Mouse (Mus musculus): ENCODE data around the gene Rnf215. TPM values are rescaled to one million over a fixed set of nuclear protein-coding genes. Genes with fewer than 3 reads are reported as not detected.

Gene Rnf215
- polyA plus RNA-seq, 1 experiment from 2014 or later = 34.8 TPM

GRCm38 (mm10) chr11:4117372-4118071, 17.5 kb upstream of the Rnf215 start:
- Histone ChIP-seq H3K4me3 (ENCODE audit: low read depth, low read length) (peak overlapping the region; percentile 57), H3K27ac (replicated peaks; ENCODE audit: low read depth, low read length) (no peak overlapping the region), H3K27me3 (replicated peaks; ENCODE audit: control insufficient read depth, insufficient read depth, low read length) (peaks cover 13% of the 10 kb centered on the region), H3K9me3 (ENCODE audit: control insufficient read depth, low read length) (no peaks in the 10 kb centered on the region), H3K4me1 (ENCODE audit: control insufficient read depth, insufficient read depth, low read length) (peaks cover 6% of the 10 kb centered on the region), H3K36me3 (ENCODE audit: control insufficient read depth, insufficient read depth, low read length) (no peaks in the 10 kb centered on the region), H3K4me2 (ENCODE audit: low read depth, low read length) (peak overlapping the region; percentile 96), H3K9ac (ENCODE audit: low read depth, low read length) (peak overlapping the region; percentile 76)
- ATAC-seq (ENCODE audit: low read depth) (no peak), DNase-seq (ENCODE audit: low spot score) (no peak)
- WGBS = 18% methylated on average over 3 of the region's 3 CpGs

GRCm38 (mm10) chr11:4118081-4118921, 16.7 kb upstream of the Rnf215 start:
- DNase-seq (ENCODE audit: low spot score) (peak; percentile 84), ATAC-seq (ENCODE audit: low read depth) (peak; percentile 48)
- H3K4me1 ChIP-seq (ENCODE audit: control insufficient read depth, insufficient read depth, low read length) = peaks cover 6% of the 10 kb centered on the region
- 3% methylated on average over 34 of the region's 41 CpGs for WGBS
- no peaks in the 10 kb centered on the region for H3K9me3 ChIP-seq (ENCODE audit: control insufficient read depth, low read length)
- peak overlapping the region; percentile 76 for H3K9ac ChIP-seq (ENCODE audit: low read depth, low read length)
- H3K27me3 ChIP-seq (replicated peaks; ENCODE audit: control insufficient read depth, insufficient read depth, low read length) = peaks cover 13% of the 10 kb centered on the region
- H3K36me3 ChIP-seq (ENCODE audit: control insufficient read depth, insufficient read depth, low read length) = no peaks in the 10 kb centered on the region
- H3K27ac ChIP-seq (replicated peaks; ENCODE audit: low read depth, low read length) = peak overlapping the region; percentile 65
- peak overlapping the region; percentile 96 for H3K4me2 ChIP-seq (ENCODE audit: low read depth, low read length)
- peak overlapping the region; percentile 57 for H3K4me3 ChIP-seq (ENCODE audit: low read depth, low read length)

- H3K36me3 ChIP-seq (ENCODE audit: control insufficient read depth, insufficient read depth, low read length) = no peaks in the 10 kb centered on the region
- no peak overlapping the region for H3K4me2 ChIP-seq (ENCODE audit: low read depth, low read length)
- no peak for DNase-seq (ENCODE audit: low spot score)
- no peak overlapping the region for H3K27ac ChIP-seq (replicated peaks; ENCODE audit: low read depth, low read length)
- H3K27me3 ChIP-seq (replicated peaks; ENCODE audit: control insufficient read depth, insufficient read depth, low read length) = peaks cover 13% of the 10 kb centered on the region
- no peak for ATAC-seq (ENCODE audit: low read depth)
- no peak overlapping the region for H3K9ac ChIP-seq (ENCODE audit: low read depth, low read length)
- H3K9me3 ChIP-seq (ENCODE audit: control insufficient read depth, low read length) = 0 out of 2 replicates have a peak, but pooled peaks cover 4% of the 10 kb centered on the region
- H3K4me3 ChIP-seq (ENCODE audit: low read depth, low read length) = no peak overlapping the region
- 78% methylated on average over 5 of the region's 5 CpGs for WGBS
- peaks cover 6% of the 10 kb centered on the region for H3K4me1 ChIP-seq (ENCODE audit: control insufficient read depth, insufficient read depth, low read length)
These were observed 15.4 kb upstream of the Rnf215 start for GRCm38 (mm10) chr11:4119635-4120034.

GRCm38 (mm10) chr11:4121691-4122090, 13.3 kb upstream of the Rnf215 start:
- Histone ChIP-seq H3K36me3 (ENCODE audit: control insufficient read depth, insufficient read depth, low read length) (no peaks in the 10 kb centered on the region), H3K27ac (replicated peaks; ENCODE audit: low read depth, low read length) (no peak overlapping the region), H3K9ac (ENCODE audit: low read depth, low read length) (no peak overlapping the region), H3K4me1 (ENCODE audit: control insufficient read depth, insufficient read depth, low read length) (peaks cover 6% of the 10 kb centered on the region), H3K27me3 (replicated peaks; ENCODE audit: control insufficient read depth, insufficient read depth, low read length) (peaks cover 13% of the 10 kb centered on the region), H3K4me2 (ENCODE audit: low read depth, low read length) (no peak overlapping the region), H3K4me3 (ENCODE audit: low read depth, low read length) (no peak overlapping the region), H3K9me3 (ENCODE audit: control insufficient read depth, low read length) (peaks cover 18% of the 10 kb centered on the region; the same call in 1 of the 2 replicates)
- no peak for ATAC-seq (ENCODE audit: low read depth)
- WGBS = 80% methylated on average over 3 of the region's 3 CpGs
- no peak for DNase-seq (ENCODE audit: low spot score)

- H3K36me3 ChIP-seq (ENCODE audit: control insufficient read depth, insufficient read depth, low read length) = no peaks in the 10 kb centered on the region
- ATAC-seq (ENCODE audit: low read depth) = no peak; the same call in 1 of the 2 replicates
- peaks cover 22% of the 10 kb centered on the region; the same call in 1 of the 2 replicates for H3K9me3 ChIP-seq (ENCODE audit: control insufficient read depth, low read length)
- H3K27ac ChIP-seq (replicated peaks; ENCODE audit: low read depth, low read length) = no peak overlapping the region
- H3K4me2 ChIP-seq (ENCODE audit: low read depth, low read length) = no peak overlapping the region
- WGBS = 76% methylated on average over 5 of the region's 5 CpGs
- H3K4me1 ChIP-seq (ENCODE audit: control insufficient read depth, insufficient read depth, low read length) = peaks cover 6% of the 10 kb centered on the region
- no peak overlapping the region for H3K9ac ChIP-seq (ENCODE audit: low read depth, low read length)
- DNase-seq (ENCODE audit: low spot score) = no peak
- H3K4me3 ChIP-seq (ENCODE audit: low read depth, low read length) = no peak overlapping the region
- peaks cover 13% of the 10 kb centered on the region for H3K27me3 ChIP-seq (replicated peaks; ENCODE audit: control insufficient read depth, insufficient read depth, low read length)
These were observed 12.8 kb upstream of the Rnf215 start for GRCm38 (mm10) chr11:4122226-4122625.

GRCm38 (mm10) chr11:4122742-4123579, 12.0 kb upstream of the Rnf215 start, which contains the start of gene Sec14l2:
Sec14l2 (minus strand) TSS chr11:4123415.
- H3K27me3 ChIP-seq (replicated peaks; ENCODE audit: control insufficient read depth, insufficient read depth, low read length) = peaks cover 8% of the 10 kb centered on the region; the same call in 1 of the 2 replicates
- H3K9ac ChIP-seq (ENCODE audit: low read depth, low read length) = no peak within 1 kb of the TSS
- no peak within 1 kb of the TSS for H3K27ac ChIP-seq (replicated peaks; ENCODE audit: low read depth, low read length)
- H3K4me3 ChIP-seq (ENCODE audit: low read depth, low read length) = no peak within 1 kb of the TSS
- peak; percentile 19; the same call in 1 of the 2 replicates for ATAC-seq (ENCODE audit: low read depth)
- no peaks in the 10 kb centered on the region for H3K36me3 ChIP-seq (ENCODE audit: control insufficient read depth, insufficient read depth, low read length)
- H3K9me3 ChIP-seq (ENCODE audit: control insufficient read depth, low read length) = peaks cover 22% of the 10 kb centered on the region; the same call in 1 of the 2 replicates
- H3K4me1 ChIP-seq (ENCODE audit: control insufficient read depth, insufficient read depth, low read length) = peaks cover 1% of the 10 kb centered on the region
- 72% methylated on average over 10 of the region's 10 CpGs for WGBS
- no peak within 1 kb of the TSS for H3K4me2 ChIP-seq (ENCODE audit: low read depth, low read length)
- DNase-seq (ENCODE audit: low spot score) = no peak

- Histone ChIP-seq H3K9me3 (ENCODE audit: control insufficient read depth, low read length) (peaks cover 22% of the 10 kb centered on the region; the same call in 1 of the 2 replicates), H3K36me3 (ENCODE audit: control insufficient read depth, insufficient read depth, low read length) (no peaks in the 10 kb centered on the region), H3K9ac (ENCODE audit: low read depth, low read length) (no peak overlapping the region), H3K4me1 (ENCODE audit: control insufficient read depth, insufficient read depth, low read length) (no peaks in the 10 kb centered on the region), H3K27me3 (replicated peaks; ENCODE audit: control insufficient read depth, insufficient read depth, low read length) (0 out of 2 replicates have a peak, but pooled peaks cover 4% of the 10 kb centered on the region), H3K4me3 (ENCODE audit: low read depth, low read length) (no peak overlapping the region), H3K4me2 (ENCODE audit: low read depth, low read length) (no peak overlapping the region), H3K27ac (replicated peaks; ENCODE audit: low read depth, low read length) (no peak overlapping the region)
- ATAC-seq (ENCODE audit: low read depth) (no peak), DNase-seq (ENCODE audit: low spot score) (no peak)
- WGBS = 61% methylated on average over 5 of the region's 5 CpGs
These were observed 11.1 kb upstream of the Rnf215 start for GRCm38 (mm10) chr11:4123922-4124321.

- no peak overlapping the region for H3K27ac ChIP-seq (replicated peaks; ENCODE audit: low read depth, low read length)
- H3K4me3 ChIP-seq (ENCODE audit: low read depth, low read length) = no peak overlapping the region
- ATAC-seq (ENCODE audit: low read depth) = no peak
- no peak overlapping the region for H3K4me2 ChIP-seq (ENCODE audit: low read depth, low read length)
- H3K27me3 ChIP-seq (replicated peaks; ENCODE audit: control insufficient read depth, insufficient read depth, low read length) = no peaks in the 10 kb centered on the region
- H3K36me3 ChIP-seq (ENCODE audit: control insufficient read depth, insufficient read depth, low read length) = no peaks in the 10 kb centered on the region
- 85% methylated on average over 1 of the region's 1 CpGs for WGBS
- H3K9ac ChIP-seq (ENCODE audit: low read depth, low read length) = no peak overlapping the region
- no peaks in the 10 kb centered on the region for H3K4me1 ChIP-seq (ENCODE audit: control insufficient read depth, insufficient read depth, low read length)
- DNase-seq (ENCODE audit: low spot score) = no peak
- H3K9me3 ChIP-seq (ENCODE audit: control insufficient read depth, low read length) = peaks cover 22% of the 10 kb centered on the region; the same call in 1 of the 2 replicates
These were observed 7.9 kb upstream of the Rnf215 start for GRCm38 (mm10) chr11:4127059-4127458.
